Mouse (Mus musculus): ENCODE data around the gene Gpr135.

- TF ChIP-seq CTCF (IDR thresholded peaks at IDR 0.05; ENCODE audit: control insufficient read depth, insufficient read depth, insufficient replicate concordance, low read depth, low read length) (no peak), POLR2A (IDR thresholded peaks at IDR 0.05; ENCODE audit: control insufficient read depth, low read depth, low read length) (no peak)
Measured at GRCm38 (mm10) chr12:72084261-72085023, 13.5 kb upstream of the Gpr135 start.
